Mouse (Mus musculus) kidney, adult 2 months (tissue): ENCODE results near the gene Uimc1.

Source experiments
- CTCF ChIP-seq: fragments of 200-500 bp; conservative IDR thresholded peaks from 2 replicates; pipeline ENCODE4 v1.5.1; 2011; ENCODE audit warnings: low read depth, mild to moderate bottlenecking, control low read depth, low read length, moderate library complexity, mixed read lengths; ENCODE audit not compliant: insufficient read depth, insufficient read length
- POLR2A ChIP-seq: fragments of 200-500 bp; IDR thresholded peaks from one replicate; pipeline ENCODE4 v1.6.1; 2011; ENCODE audit warnings: low read depth, low read length, control low read depth

DNA sequence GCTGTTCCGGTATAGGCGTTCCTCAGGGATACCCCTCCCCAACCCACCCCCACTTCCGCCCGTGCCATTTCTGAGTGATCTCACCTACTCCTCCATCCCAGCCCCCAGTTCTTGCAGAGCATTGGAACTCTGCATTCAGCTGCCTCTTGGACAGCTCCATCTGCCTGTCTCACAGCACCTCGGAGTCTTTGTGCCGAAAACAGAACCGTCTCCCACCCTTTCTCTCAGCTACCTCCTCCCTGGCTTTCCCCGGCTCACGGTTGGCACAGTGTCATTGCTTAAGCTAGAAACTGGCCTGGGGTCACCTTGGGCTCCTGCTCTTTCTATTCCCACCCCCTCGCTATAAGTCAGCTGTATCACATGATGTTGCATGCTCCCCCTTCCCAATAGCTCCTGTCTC lies 99.7 kb downstream of the Uimc1 start:
- TF ChIP-seq CTCF (no peak), POLR2A (no peak)
